Mouse (Mus musculus) liver, adult 2 months (tissue): ENCODE data around the gene Vars. TPM values are rescaled to one million over a fixed set of nuclear protein-coding genes. Genes with fewer than 3 reads are reported as not detected.
A peak's percentile ranks its signal among the peaks of the same experiment; 100 is the strongest.

ENCODE experiments used
- DNase-seq: peaks from one replicate; pipeline ENCODE4 v3.0.0-alpha.2; 2011; ENCODE audit warnings: low read depth, low spot score; ENCODE audit errors: extremely low read depth
- H3K27ac ChIP-seq: fragments of 200-500 bp; replicated peaks from 2 replicates; pipeline ENCODE4 v1.5.1; 2012; ENCODE audit warnings: low read depth, mild to moderate bottlenecking, control low read depth, inconsistent platforms, low read length; ENCODE audit not compliant: insufficient read depth
- H3K27me3 ChIP-seq: fragments of 200-500 bp; 2 replicates; pipeline ENCODE4 v1.6.1; 2012; ENCODE audit warnings: mild to moderate bottlenecking, moderate library complexity, low read length, inconsistent platforms; ENCODE audit not compliant: control insufficient read depth, insufficient read depth
- H3K36me3 ChIP-seq: fragments of 200-500 bp; 2 replicates; pipeline ENCODE4 v1.6.1; 2012; ENCODE audit warnings: low read length, inconsistent platforms; ENCODE audit not compliant: control insufficient read depth, insufficient read depth
- H3K4me1 ChIP-seq: fragments of 200-500 bp; 2 replicates; pipeline ENCODE4 v1.6.1; 2011; ENCODE audit warnings: low read length; ENCODE audit not compliant: control insufficient read depth, insufficient read depth
- H3K4me3 ChIP-seq: fragments of 200-500 bp; 2 replicates; pipeline ENCODE4 v1.5.1; 2011; ENCODE audit warnings: low read depth, mild to moderate bottlenecking, control low read depth, low read length, moderate library complexity; ENCODE audit not compliant: insufficient read depth
- H3K79me2 ChIP-seq: fragments of 200-500 bp; 2 replicates; pipeline ENCODE4 v1.6.1; 2012; ENCODE audit warnings: inconsistent platforms, mild to moderate bottlenecking, low read length, moderate library complexity; ENCODE audit not compliant: control insufficient read depth, insufficient read depth
- H3K9ac ChIP-seq: fragments of 200-500 bp; 2 replicates; pipeline ENCODE4 v1.6.1; 2012; ENCODE audit warnings: low read depth, mild to moderate bottlenecking, control low read depth, inconsistent platforms, low read length
- CTCF ChIP-seq: fragments of 200-500 bp; IDR thresholded peaks from 2 replicates; pipeline ENCODE4 v1.5.1; 2011; ENCODE audit warnings: low read depth, low read length, control low read depth
- POLR2A ChIP-seq: fragments of 200-500 bp; IDR thresholded peaks from 2 replicates; pipeline ENCODE4 v1.6.1; 2011; ENCODE audit warnings: low read length, control low read depth; ENCODE audit not compliant: insufficient read depth; ENCODE audit errors: extremely low read depth
- WGBS: fragments of 180-500 bp; shearing (Covaris S2); methylation state at CpG from one replicate; pipeline ENCODE4 v1.1.7; 2018; 5-methylcytosine and 5-hydroxymethylcytosine counted together
- polyA plus RNA-seq: library from polyadenylated mRNA; depleted of rRNA; stranded (reverse); fragments of >200 nt; gene quantifications from 2 replicates; pipeline ENCODE4 v1.2.3, GENCODE M21; 2012; rRNA removed
- total RNA-seq: library from RNA; depleted of rRNA; stranded (reverse); fragments of >200 nt; gene quantifications from 2 replicates; pipeline ENCODE4 v1.2.3, GENCODE M21; 2014; rRNA removed

The Vars gene
- total RNA-seq (11.8 and 27.5 TPM in 2 replicates), polyA plus RNA-seq (39.8 and 52.7 TPM in 2 replicates)

DNA sequence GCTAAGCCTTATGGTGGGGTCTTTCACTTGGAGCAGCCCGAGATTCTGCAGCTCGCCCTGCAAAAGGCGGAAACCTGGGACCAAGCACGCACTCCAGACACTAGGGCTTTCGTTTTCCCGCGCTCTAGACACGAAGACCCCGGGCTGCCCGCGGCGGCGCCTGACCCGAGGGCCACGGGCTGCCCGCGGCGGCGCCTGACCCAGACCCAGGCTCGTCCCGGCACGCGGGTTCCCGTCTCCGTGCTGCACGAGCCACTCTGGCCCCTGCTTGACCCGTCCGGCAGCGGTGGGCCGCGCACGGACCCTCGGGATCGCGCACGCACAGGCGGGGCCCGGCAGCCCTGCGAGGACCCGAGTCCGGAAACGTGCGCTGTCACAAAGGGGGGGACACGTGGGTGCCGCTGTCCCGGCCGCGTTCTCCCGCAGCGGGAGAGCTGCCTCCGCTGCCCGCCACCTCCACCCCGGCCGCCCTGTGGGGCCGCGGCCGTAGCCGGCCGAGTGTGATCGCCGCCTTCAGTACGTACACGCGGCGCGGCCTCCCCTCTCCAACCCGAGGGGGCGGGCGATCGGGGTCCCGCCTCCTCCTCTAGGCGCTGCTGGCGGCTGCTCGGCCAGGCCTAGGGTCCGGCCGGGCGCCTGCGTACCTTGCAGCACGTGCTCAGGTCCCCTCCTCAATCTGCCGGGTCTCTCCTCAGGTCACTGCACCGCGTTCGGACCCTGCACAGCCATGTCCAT is at the start of gene Vars:
Gene Vars, plus strand, starts transcription at position 271 of the 735 bp plus-strand sequence.
- H3K36me3 ChIP-seq = 0 out of 2 replicates have a peak, but pooled peaks cover 1% of the 10 kb centered on the region
- WGBS = under 1% methylated on average over 83 of the region's 83 CpGs

GRCm38 (mm10) chr17:34951636-34952377 is 49.0 kb upstream of the Vars start:
- peaks cover 5% of the 10 kb centered on the region; the same call in 1 of the 2 replicates for H3K79me2 ChIP-seq
- DNase-seq = no peak
- peaks cover 9% of the 10 kb centered on the region for H3K4me1 ChIP-seq
- H3K9ac ChIP-seq = peak overlapping the region; percentile 86
- H3K27ac ChIP-seq = peak overlapping the region; percentile 55
- H3K36me3 ChIP-seq = peaks cover 7% of the 10 kb centered on the region; the same call in 1 of the 2 replicates
- H3K4me3 ChIP-seq = peak overlapping the region; percentile 90
- TF ChIP-seq POLR2A = no peak
- TF ChIP-seq CTCF = no peak
- no peaks in the 10 kb centered on the region for H3K27me3 ChIP-seq
- 1% methylated on average over 29 of the region's 29 CpGs for WGBS

More for the DNA sequence above, at the start of gene Vars:
- Histone ChIP-seq H3K27ac (peak within 1 kb of the TSS; percentile 96), H3K4me1 (peaks cover 12% of the 10 kb centered on the region), H3K4me3 (peak within 1 kb of the TSS; percentile 85), H3K27me3 (no peaks in the 10 kb centered on the region), H3K9ac (peak within 1 kb of the TSS; percentile 99), H3K79me2 (no peaks in the 10 kb centered on the region; the same call in 1 of the 2 replicates)
- TF ChIP-seq POLR2A (0 out of 2 replicates have a peak, but pooled peaks have one; percentile 29), CTCF (no peak)
- DNase-seq = peak; percentile 44

DNA sequence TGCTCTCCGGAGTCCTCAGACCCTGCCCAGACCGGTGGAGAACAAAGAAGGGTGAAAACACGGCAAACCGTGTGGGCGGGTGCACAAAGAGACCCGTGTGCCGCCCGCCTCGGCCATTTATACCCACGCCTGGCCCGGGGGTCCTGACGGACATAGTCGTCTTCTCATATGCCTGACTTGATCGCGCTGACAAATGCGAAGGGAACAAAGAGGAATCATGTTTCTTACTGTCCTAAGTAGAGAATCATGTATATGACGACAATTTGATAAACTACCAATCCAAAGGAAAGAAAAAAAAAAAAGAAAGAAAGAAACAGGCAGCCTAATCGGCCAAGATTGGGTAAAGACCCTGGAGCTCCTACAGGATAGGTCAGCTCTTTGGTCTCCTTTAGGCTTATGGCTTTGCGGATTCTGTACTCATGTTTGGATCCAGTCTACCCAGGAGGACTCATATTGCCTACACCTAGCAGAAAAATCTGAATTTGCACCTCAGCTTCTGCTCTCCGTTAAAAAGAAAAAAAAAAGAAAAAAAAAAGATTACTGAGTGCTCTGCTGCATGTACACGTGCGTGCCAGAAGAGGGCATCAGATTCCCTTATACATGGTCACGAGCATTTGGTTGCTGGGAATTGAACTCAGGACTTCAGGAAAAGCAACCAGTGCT is 48.3 kb upstream of the Vars start:
- peak overlapping the region; percentile 86 for H3K9ac ChIP-seq
- DNase-seq = peak; percentile 76
- H3K36me3 ChIP-seq = peaks cover 7% of the 10 kb centered on the region; the same call in 1 of the 2 replicates
- H3K4me3 ChIP-seq = peak overlapping the region; percentile 90
- H3K27me3 ChIP-seq = no peaks in the 10 kb centered on the region
- H3K27ac ChIP-seq = peak overlapping the region; percentile 66
- H3K79me2 ChIP-seq = peaks cover 5% of the 10 kb centered on the region; the same call in 1 of the 2 replicates
- under 1% methylated on average over 23 of the region's 23 CpGs for WGBS
- peak; percentile 52; the same call in 1 of the 2 replicates for TF ChIP-seq CTCF
- peak; percentile 96 for TF ChIP-seq POLR2A
- peaks cover 8% of the 10 kb centered on the region for H3K4me1 ChIP-seq

DNA sequence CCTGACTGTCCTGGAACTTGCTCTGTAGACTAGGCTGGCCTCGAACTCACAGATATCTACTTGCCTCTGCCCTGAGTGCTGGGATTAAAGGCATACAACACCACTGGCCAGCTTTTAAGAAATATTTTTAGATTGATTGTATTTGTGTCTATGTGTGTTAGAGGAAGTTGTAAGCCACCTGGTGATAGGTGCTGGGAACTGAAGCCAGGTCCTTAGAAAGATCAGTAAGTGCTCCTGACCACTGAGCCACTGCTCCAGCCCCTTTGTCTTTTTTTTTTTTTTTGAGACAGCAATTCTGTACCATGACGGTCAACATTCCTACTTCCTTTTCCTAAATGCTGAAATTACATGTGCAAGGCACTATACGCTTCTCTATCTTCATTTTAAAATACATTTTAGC is 47.5 kb upstream of the Vars start:
- peaks cover 7% of the 10 kb centered on the region; the same call in 1 of the 2 replicates for H3K36me3 ChIP-seq
- H3K9ac ChIP-seq = no peak overlapping the region
- peaks cover 7% of the 10 kb centered on the region for H3K4me1 ChIP-seq
- H3K4me3 ChIP-seq = no peak overlapping the region
- WGBS = 89% methylated on average over 3 of the region's 3 CpGs
- no peak for DNase-seq
- peaks cover 5% of the 10 kb centered on the region; the same call in 1 of the 2 replicates for H3K79me2 ChIP-seq
- H3K27ac ChIP-seq = no peak overlapping the region; the same call in 1 of the 2 replicates
- no peak for TF ChIP-seq POLR2A
- no peak for TF ChIP-seq CTCF
- H3K27me3 ChIP-seq = no peaks in the 10 kb centered on the region

DNA sequence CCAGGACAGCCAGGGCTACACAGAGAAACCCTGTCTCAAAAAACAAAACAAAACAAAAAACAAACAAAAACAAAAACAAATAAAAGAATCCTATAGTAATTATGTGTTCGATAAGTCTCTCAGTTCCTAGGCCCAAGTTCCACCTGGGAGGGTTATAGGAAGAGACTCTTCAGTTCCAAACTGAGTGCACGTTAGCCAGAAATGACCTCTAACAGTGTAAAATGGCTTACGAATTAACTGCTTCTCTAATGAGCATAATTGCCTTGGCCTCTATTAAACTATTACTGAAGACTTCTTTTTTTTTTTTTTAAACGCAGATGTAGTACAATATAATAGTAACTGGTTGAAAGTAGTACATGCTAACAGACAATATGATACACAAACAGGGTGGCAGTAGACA is 46.9 kb upstream of the Vars start:
- Histone ChIP-seq H3K9ac (no peak overlapping the region), H3K36me3 (peaks cover 7% of the 10 kb centered on the region; the same call in 1 of the 2 replicates), H3K4me3 (no peak overlapping the region), H3K27me3 (no peaks in the 10 kb centered on the region), H3K79me2 (peaks cover 5% of the 10 kb centered on the region; the same call in 1 of the 2 replicates), H3K27ac (no peak overlapping the region), H3K4me1 (peaks cover 7% of the 10 kb centered on the region)
- 96% methylated on average over 4 of the region's 4 CpGs for WGBS
- no peak for DNase-seq
- TF ChIP-seq CTCF (no peak), POLR2A (no peak)
